Mouse (Mus musculus) heart, adult 18-20 months (tissue): Measurements from ENCODE around the gene Cntfr. TPM values are rescaled to one million over a fixed set of nuclear protein-coding genes. Genes with fewer than 3 reads are reported as not detected.

Experiments
- DNase-seq, 2 experiments: peaks; one replicate each; pipeline ENCODE4 v3.0.0; 2021 to 2022; ENCODE audit warnings: mixed read lengths in 1 of 2
- total RNA-seq, 2 experiments: library from RNA; stranded (reverse); gene quantifications; 2 replicates each; pipeline ENCODE4 v1.2.3; 2021

The Cntfr gene
- total RNA-seq, 2 experiments from 2014 or later, result 3.3 to 4.4 TPM

GRCm38 (mm10) chr4:41679291-41679690 is 17.6 kb downstream of the Cntfr start:
- no peak for DNase-seq

GRCm38 (mm10) chr4:41678863-41679262 is 18.0 kb downstream of the Cntfr start:
- no peak for DNase-seq

DNA sequence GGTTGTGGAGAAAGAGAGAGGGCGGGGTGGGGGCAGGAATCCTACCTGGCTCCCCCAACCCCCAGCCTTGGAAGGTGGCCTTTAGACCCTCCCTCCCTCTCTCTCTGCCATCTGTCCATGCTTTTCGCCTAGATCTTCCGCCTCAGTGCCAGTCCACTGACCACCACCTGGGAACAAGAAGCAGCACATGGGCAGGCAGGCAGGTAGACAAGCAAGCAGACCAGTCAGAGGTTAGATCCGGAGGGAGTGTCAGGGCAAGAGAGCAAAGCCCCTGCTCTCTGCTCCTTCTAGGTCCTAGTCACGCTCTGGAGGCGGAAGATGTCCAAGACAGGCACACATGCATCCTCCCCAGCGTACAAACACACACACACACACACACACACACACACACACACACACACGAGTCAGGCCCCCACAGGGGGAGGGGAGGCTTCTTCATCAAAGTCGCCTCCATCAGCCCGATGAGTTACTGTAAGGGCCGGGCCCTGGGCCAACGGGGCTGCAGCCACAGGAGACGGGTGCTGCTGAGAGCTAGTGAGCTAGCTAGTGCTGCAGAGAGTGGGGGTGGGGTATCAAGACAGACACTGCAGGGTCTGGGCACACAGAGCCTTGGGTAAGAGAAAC is 19.8 kb downstream of the Cntfr start:
- no peak for DNase-seq

DNA sequence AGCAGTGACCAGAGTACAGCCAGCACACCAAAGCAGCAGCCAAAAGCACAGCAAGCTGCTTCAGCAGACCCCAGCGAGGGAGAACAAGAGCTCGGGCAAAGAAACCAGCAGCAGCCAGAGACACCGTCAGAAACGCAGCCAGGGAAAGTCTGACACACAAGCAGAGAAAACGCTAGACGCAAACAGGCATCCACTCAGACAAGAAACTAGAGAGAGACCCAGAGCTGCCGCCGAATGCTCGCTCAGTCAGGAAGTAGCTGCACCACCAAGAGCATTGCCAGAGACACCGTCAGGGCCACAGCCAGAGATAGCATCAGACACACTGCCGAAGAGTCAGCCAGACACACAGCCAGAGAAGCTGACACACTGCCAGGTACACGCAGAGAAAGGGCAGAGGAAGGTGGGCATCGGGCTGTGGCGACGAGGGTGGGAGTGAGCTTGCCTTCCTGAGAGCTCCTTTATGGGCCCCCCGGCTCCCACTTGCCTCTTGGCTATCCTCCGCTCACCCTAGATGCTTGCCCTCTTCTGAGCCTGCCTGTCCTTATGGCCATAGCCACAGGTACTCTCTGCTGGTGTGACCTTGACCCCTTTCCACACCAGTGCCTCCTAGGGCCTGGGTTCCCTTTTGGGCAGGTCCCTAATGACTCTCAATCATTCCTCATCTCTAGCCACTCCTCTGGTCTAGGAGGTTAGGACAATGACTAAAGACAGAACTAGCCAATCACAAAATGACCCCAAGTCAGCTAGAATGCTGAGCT is 20.5 kb downstream of the Cntfr start:
- no peak for DNase-seq

DNA sequence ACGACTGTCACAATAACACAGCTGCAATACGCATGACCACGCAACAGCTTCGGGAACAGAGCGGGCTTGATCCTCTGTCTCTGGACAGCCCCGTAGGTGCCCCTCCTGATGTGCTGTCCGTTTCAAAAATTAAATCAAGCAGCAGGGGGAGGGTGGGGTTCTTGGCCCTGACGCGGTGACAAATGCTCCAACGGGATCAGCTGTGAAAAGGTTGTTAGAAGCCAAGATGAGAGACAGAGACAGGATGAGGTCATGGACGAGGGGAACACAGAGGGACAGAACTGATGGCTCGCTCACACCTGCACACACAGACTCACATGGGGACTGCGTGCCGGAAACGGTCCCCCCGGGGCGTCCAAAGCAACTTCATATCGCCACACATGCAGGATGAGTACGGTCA is 23.7 kb downstream of the Cntfr start:
- DNase-seq, result no peak

- no peak for DNase-seq
Measured at GRCm38 (mm10) chr4:41672522-41672963, 24.3 kb downstream of the Cntfr start.

- no peak for DNase-seq
Measured at GRCm38 (mm10) chr4:41671963-41672480, 24.9 kb downstream of the Cntfr start.

GRCm38 (mm10) chr4:41671500-41671899 is 25.4 kb downstream of the Cntfr start:
- no peak for DNase-seq

DNA sequence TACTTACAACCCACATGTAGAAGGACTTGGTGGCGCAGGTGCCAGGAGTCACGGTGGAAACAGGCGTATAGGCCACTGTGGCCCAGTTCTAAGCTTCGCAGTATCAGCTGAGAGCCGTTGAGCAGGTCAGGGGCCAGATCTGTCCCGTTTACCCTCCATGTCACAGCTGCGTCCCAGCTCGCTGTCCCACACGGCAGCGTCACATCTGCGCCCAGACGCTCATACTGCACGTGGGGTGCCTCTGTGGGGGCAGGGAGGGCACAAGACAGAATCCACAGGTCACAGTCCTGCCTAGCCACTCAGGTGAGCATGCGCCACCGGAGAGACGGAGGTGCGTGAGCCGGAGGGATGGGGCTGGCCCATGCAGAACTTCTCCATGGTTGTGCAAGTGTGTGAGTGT is 26.1 kb downstream of the Cntfr start:
- DNase-seq, result no peak

GRCm38 (mm10) chr4:41666646-41667045 is 30.2 kb downstream of the Cntfr start:
- DNase-seq, result peak in 1 of 2 experiments; percentile 17

DNA sequence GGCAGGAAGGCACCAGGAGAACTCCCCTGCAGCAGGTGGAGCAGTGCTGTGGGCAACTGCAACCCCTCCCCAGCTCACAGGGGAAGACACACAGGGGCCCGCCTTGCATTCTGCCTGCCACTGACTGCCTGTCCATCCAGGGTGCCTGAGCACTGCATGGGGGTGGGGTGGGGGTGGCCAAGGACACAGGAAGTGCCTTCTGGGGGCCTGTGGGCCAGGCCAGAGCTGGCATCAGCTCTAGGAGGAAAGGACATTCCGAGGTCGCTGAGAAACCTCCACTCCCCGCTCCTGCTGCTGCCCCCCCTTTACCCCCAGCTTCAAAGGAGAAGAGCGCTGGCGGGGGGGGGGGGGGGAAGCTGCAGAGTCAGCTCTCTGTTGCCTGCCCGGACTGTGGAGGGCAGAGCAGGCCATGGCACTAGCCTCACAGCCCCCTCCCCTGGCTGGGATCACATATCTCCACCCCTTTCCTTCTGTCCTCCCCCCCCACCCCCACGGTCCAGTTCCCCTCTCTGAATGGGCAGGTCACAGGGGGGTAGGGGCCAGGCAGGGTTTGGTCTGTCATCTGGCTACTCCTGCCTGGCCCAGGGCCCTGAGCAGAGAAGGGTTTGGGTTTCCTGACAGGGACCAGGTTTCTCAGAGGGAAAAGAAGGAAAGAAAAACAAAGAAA is 31.7 kb downstream of the Cntfr start:
- no peak for DNase-seq

- DNase-seq, result no peak
Measured at GRCm38 (mm10) chr4:41664533-41664932, 32.4 kb downstream of the Cntfr start.

DNA sequence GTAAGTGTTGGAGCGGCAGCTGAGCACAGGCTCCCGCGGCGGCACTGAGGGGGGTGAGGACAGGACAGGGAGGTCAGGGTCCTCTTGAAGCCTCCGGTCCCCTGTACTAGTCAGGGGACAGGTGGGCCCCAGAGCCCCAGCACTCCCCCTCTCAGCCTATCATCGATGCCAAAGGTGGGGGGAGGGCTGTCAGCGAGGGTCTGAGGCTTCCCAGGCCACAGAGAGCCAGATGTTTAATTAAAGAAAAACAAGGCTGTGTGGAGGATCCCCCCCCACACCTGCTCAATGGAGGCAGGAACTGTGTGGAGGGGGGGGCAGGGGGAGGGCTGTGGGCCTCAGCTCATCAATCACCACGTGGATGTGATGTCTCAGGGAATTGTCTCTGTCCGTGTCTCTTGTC is 33.3 kb downstream of the Cntfr start:
- DNase-seq, result no peak

- DNase-seq, result no peak
Measured at GRCm38 (mm10) chr4:41662723-41663122, 34.2 kb downstream of the Cntfr start.

DNA sequence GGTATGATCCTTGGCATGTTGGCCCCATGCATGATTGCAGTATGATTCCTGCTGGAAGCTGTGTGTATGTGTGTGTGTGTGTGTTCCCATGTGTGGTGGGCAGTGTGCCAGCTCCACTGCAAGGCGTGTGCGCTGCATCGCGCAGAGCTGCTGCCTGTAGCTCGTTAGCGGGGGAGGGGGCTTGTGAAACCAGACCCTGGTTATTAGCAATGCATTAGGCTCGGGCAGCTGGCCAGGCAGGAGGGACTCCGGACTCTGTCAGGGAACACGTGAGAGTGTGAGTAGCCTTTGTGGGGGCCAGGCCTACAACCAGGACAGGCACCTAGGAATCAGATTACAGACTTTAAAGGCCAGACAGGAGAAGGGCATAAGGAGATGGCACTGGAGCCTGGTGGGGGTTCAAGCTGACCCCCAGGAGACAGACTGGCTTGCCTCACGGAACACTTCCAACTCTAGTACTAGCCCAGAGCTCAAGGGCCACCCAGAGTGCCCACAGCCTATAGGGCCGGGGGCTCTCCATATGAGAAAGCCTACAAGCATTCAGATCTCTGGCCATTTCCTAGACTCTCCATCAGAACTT is 35.9 kb downstream of the Cntfr start:
- DNase-seq, result no peak

DNA sequence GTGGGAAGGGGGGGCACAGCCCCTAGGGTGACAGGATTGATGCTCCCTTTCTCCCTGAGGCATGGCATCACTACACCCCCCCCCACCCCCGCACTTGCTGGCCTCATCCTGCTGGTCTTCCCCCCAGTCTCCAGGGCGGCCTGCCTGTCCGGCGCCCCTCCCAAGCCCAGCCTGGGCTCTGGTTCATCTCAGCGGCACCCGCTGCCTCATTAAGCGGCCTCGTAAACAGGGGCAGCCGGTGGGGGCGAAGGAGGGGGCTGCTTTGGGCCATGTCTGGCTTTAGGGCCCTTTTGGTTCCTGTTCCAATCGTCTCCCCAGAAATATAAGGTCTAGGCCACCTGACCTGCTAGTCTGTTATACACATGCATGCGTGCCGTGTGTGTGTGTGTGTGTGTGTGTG is 37.3 kb downstream of the Cntfr start:
- no peak for DNase-seq

DNA sequence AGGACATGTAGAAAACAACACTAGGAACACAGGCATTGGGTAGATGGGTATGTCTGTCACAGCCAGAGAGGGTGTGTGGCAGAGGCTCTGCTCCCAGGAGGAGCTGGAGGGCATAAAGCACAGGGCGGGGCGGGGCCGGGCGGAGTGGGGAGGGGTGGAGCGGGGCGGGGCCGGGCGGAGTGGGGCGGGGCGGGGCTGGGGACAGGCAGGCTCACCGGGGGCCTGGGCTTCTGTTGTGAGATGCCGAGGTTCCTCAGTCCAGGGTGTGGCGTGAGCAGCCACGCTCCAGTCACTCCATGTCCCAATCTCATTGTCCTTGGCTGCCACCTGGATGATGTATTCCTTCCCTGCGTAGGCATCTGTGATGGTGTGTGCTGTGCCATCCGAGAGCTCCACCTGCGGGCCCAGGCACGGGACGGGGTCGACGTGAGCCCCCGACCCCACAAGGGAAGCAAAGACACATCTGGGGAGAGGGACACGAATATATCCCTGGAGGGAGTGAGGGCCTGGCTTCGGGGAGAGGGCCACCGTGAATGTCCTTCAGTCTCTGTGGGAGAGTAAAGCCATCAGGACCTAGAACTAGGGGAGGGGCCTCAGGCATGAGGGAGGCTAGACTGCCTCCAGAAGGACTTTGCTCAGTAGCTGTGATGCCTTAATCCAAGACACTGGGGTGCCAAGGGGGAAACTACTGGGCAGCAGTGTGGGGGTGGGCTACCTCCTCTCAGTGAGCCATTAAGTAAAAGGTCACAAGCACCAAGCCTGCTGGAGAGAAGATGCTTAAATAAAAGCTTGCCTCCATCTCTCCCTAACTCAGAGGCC is 38.1 kb downstream of the Cntfr start:
- DNase-seq, result no peak

DNA sequence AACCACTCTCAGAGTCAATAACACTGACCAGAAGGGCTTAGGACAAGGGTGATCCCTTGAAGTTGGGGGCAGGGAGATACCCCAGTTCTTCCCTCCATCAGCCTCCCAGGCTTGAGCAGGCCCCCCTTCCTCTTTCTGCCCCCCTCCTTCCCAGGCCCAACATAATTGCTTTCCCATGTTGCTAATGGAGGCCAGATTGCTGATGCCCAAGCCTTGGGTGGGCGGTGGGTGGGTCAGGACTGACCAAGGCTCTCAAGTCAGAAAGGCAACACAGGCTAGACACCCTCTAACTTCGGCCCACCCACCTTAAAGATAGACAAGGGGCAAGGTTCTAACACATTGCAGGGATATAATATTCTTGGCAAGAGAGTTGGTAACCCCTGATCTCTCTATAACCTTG is 41.4 kb downstream of the Cntfr start:
- DNase-seq, result no peak

DNA sequence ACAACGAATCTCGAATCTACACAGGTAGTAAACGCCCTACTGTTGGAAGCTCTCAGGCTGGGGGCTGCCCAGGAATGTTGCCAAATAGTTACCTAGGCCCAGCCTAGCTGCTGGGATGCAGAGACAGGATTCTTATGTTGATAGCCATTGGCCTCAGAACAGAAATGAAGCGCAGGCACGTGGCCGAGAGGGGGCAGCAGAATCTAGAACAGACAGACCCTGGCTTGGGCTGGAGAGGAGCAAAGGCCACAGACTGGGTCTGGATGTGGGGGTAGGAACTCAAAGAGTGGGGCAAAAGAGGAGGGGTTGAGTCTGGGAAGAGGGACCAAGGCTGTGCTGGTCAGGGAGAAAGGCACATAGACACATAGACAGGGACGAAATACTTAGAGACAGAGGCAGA is 42.7 kb downstream of the Cntfr start:
- DNase-seq, result peak; percentile 39 to 75

DNA sequence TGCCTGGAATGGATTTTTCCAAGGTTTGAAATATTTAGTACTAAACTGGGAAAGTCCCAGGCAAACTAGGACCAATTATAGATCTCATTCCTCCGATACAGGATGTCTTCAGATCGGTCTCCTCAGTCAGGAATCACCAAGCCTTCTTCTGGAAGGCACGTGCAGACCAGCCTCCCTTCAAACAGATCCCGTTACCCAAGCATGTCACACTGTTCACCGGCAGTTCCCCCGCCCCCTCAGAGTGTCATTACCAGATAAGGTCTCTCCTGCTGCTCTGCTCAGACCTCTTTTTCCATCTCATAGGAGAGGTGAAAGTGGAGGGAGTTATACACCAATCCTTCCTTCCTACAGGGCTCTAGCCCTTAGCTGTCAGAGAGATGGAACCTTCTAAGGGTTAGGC is 43.2 kb downstream of the Cntfr start:
- no peak for DNase-seq

DNA sequence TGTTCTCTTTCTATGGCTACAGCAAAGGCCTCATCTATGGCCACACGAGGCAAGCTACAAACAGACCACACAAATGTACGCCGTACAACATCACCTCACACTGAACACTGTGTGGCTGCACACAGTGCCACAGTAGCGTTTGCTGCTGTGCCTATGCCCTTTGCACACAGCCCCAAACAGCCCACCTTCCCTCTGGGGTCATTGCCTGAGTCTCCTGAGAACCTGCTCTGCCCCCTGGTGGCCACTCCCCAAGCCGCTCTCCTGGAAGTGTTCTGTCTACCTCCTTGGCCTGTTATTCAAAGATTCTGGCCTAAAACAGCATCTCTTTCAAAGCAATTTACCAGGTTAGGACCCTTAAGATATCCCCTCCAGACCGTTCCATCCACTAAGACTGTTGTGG is 43.6 kb downstream of the Cntfr start:
- peak; percentile 58 to 84 for DNase-seq

GRCm38 (mm10) chr4:41648627-41649026 is 48.3 kb downstream of the Cntfr start:
- no peak for DNase-seq
